Mouse (Mus musculus) kidney, embryonic 16.5 days (tissue): ENCODE results near the gene Med27. TPM values are rescaled to one million over a fixed set of nuclear protein-coding genes. Genes with fewer than 3 reads are reported as not detected.

Experiments used
- ATAC-seq: fragments of 200-750 bp; cut with Nextera tagmentation; 2 replicates; pipeline ENCODE4 v1.8.0; 2017; ENCODE audit warnings: moderate TSS enrichment; ENCODE audit not compliant: low FRiP score, low TSS enrichment
- H3K27ac ChIP-seq: fragments of 300-500 bp; sonication (generic); 2 replicates; pipeline ENCODE4 v1.5.1; 2014; ENCODE audit warnings: low read length
- H3K27me3 ChIP-seq: fragments of 300-500 bp; sonication (generic); 2 replicates; pipeline ENCODE4 v1.6.1; 2014; ENCODE audit warnings: low read length, control low read depth, mixed read lengths; ENCODE audit not compliant: insufficient read depth
- H3K36me3 ChIP-seq: fragments of 300-500 bp; sonication (generic); 2 replicates; pipeline ENCODE4 v1.6.1; 2014; ENCODE audit warnings: low read length, control low read depth, mixed read lengths; ENCODE audit not compliant: insufficient read depth
- H3K4me1 ChIP-seq: fragments of 300-500 bp; sonication (generic); 2 replicates; pipeline ENCODE4 v1.6.1; 2014; ENCODE audit warnings: low read length, control low read depth, mixed read lengths; ENCODE audit not compliant: insufficient read depth
- H3K4me2 ChIP-seq: fragments of 300-500 bp; sonication (generic); replicated peaks from 2 replicates; pipeline ENCODE4 v1.6.1; 2014; ENCODE audit warnings: low read depth, low read length
- H3K4me3 ChIP-seq: fragments of 300-500 bp; sonication (generic); 2 replicates; pipeline ENCODE4 v1.5.1; 2014; ENCODE audit warnings: mild to moderate bottlenecking, low read length
- H3K9ac ChIP-seq: fragments of 300-500 bp; sonication (generic); replicated peaks from 2 replicates; pipeline ENCODE4 v1.6.1; 2014; ENCODE audit warnings: low read length
- H3K9me3 ChIP-seq: fragments of 300-500 bp; sonication (generic); 2 replicates; pipeline ENCODE4 v1.6.1; 2016; ENCODE audit warnings: low read length, control low read depth
- WGBS: fragments of 180-500 bp; shearing (Covaris S2); extraction: QIAGEN DNeasy Blood & Tissue Kit; methylation state at CpG from one replicate; pipeline ENCODE4 v1.1.7; 2014; 5-methylcytosine and 5-hydroxymethylcytosine counted together
- polyA plus RNA-seq: library from polyadenylated mRNA; unstranded; fragments of >200 nt; fragmentation: Nextera tagmentation; extraction: Ambion mirVana; gene quantifications from 2 replicates; pipeline ENCODE4 v1.2.1, GENCODE M21; 2015

The Med27 gene
- polyA plus RNA-seq, 1 experiment from 2014 or later, result 53.0 TPM

DNA sequence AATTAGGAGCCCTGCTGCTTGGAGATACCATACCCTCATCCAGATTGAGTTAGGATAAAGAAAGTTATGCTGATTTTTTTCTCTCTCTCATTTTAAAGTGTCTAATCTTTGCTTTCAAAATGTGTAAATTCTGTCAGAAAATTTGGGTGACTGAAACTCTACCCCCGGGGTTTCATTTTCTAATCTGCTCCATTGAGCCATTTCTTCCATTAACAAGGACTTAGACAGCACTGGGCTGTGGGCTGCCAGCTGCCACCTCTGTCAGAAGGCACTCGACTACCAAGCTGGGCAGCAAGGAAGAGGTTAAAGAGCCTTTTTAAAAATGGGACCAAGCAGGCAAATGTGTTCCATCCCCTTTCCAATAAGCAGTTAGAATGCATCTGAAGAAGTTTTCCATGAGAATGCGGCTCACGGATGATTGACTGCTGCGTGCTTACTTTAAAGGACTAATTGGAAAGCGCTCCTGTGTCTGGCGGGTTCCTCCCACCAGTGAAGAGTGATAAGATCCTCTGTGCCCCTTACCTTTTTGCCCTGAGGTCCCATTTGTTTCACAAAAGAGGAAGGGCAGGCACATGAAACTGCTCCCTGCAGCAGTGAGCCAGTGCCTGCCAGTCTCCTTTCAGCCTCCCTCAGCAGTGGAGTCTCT is 93.4 kb downstream of the Med27 start:
- no peak overlapping the region for H3K27ac ChIP-seq
- H3K9ac ChIP-seq, result no peak overlapping the region
- no peaks in the 10 kb centered on the region for H3K27me3 ChIP-seq
- 47% methylated on average over 7 of the region's 7 CpGs for WGBS
- H3K4me1 ChIP-seq, result peaks cover 7% of the 10 kb centered on the region; the same call in 1 of the 2 replicates
- H3K9me3 ChIP-seq, result no peaks in the 10 kb centered on the region
- H3K36me3 ChIP-seq, result no peaks in the 10 kb centered on the region
- no peak overlapping the region for H3K4me2 ChIP-seq
- H3K4me3 ChIP-seq, result no peak overlapping the region
- ATAC-seq, result no peak

DNA sequence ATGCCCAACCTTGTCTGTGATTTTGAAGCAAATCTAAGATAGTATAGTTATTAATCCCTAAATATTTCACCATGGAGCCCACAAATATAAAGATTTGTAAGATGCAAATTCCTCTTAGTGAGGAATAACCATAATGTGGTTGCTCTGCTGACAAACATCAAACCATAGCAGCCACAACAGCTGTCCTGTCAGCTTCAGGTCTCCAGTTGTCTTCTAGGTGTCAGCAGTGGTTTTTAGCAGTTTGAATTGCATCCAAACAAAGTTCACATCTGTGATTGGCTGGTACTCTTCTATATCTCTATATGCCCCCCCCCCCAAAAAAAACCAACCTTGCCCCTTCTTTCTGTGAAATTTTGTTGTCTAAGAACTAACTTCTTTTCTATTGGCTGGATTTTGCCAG is 95.7 kb downstream of the Med27 start:
- ATAC-seq, result no peak
- H3K9me3 ChIP-seq, result no peaks in the 10 kb centered on the region
- H3K27ac ChIP-seq, result no peak overlapping the region
- no peak overlapping the region for H3K4me2 ChIP-seq
- no peak overlapping the region for H3K9ac ChIP-seq
- peaks cover 7% of the 10 kb centered on the region; the same call in 1 of the 2 replicates for H3K4me1 ChIP-seq
- H3K36me3 ChIP-seq, result no peaks in the 10 kb centered on the region
- H3K4me3 ChIP-seq, result no peak overlapping the region
- no peaks in the 10 kb centered on the region for H3K27me3 ChIP-seq

DNA sequence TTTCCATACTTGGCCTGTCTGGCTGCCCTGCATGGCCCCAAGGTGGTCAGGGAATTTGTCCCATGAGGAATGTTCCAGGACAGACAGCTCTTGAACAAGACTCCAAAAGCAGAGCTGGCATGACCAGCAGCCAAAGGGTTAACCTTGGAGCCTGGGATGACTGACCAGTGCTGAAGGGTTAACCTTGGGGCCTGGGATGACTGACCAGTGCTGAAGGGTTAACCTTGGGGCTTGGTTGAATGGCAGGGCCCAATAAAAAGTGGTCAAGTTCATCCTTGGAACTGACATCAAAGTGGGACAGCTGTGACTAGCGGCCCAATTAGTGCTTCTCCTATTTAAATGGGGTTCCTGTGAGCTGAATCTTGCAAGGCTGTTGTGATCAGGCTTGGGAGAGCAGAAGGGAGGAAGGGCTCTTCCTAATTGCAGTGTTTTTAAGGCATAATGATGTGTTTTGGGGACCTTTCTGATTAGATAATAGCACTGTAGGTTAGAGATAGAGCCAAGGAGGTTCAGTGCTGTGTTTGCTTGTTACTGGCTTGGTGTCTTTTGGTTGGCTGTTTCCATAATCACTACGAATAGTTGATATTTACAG is 97.1 kb downstream of the Med27 start:
- Histone ChIP-seq H3K4me3 (no peak overlapping the region), H3K27me3 (no peaks in the 10 kb centered on the region), H3K9ac (no peak overlapping the region), H3K27ac (no peak overlapping the region), H3K36me3 (no peaks in the 10 kb centered on the region), H3K9me3 (no peaks in the 10 kb centered on the region), H3K4me2 (no peak overlapping the region), H3K4me1 (peaks cover 1% of the 10 kb centered on the region; the same call in 1 of the 2 replicates)
- 68% methylated on average over 2 of the region's 2 CpGs for WGBS
- ATAC-seq, result no peak

DNA sequence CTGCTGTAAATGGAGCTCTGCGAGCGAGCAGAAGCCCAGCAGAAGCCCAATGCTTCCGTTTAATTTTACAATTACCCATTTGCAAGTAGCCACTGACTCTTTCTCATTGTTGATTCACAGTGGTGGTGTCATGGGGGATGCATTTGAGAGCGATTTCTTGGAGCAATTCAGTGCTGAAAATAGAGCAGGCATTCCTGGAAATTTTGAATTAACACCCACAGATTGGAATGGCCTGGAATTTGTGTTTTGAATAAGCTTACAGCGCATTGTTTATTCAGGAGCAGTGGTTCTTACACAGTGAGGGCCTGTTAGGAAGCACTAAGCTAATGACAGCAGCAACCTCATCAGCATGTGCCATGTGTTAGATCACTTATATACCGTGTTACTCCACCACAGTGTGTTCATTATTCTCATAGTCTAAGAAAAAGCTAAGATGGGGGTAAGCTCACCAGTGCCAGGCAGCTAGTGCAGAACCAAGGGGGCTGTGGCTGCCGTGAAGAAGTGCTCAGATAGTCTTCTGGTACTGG is 101.9 kb downstream of the Med27 start:
- H3K4me1 ChIP-seq, result no peaks in the 10 kb centered on the region
- H3K36me3 ChIP-seq, result no peaks in the 10 kb centered on the region
- no peaks in the 10 kb centered on the region for H3K27me3 ChIP-seq
- no peaks in the 10 kb centered on the region for H3K9me3 ChIP-seq
- no peak overlapping the region for H3K4me3 ChIP-seq
- 79% methylated on average over 7 of the region's 7 CpGs for WGBS
- no peak overlapping the region for H3K4me2 ChIP-seq
- H3K27ac ChIP-seq, result no peak overlapping the region
- no peak overlapping the region for H3K9ac ChIP-seq
- no peak for ATAC-seq

DNA sequence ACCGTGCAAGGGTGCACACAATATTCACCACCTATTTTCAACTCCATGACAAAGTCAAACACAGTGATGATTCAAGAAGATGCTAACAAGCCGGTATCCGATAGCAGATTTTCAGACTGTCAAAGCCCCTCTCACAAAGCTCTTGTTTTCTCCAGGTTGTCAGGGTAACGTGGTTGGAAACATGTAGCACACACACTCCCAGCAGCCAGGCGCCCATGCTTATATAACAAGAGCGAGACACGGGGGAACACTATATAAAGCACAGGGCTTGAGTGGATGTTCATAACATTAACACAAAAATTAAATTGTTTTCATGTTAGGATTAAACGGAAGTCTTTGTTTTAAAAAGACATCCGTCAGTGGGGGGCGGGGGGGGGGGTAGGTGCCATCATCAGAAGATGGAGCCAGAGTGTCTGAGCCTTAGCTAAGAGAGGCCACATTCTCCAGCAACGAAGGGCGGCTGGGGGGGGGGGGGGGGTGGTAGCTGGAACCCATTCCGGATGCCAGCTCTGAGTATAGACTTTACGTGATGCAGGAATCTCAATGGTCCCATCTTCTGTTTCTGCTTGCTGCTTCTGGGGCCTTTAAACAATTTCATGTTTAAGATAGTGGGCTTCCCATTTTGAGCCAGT is 104.9 kb downstream of the Med27 start:
- 0 out of 2 replicates have a peak, but pooled peaks cover 3% of the 10 kb centered on the region for H3K4me1 ChIP-seq
- H3K4me2 ChIP-seq, result no peak overlapping the region
- H3K4me3 ChIP-seq, result no peak overlapping the region
- H3K27ac ChIP-seq, result no peak overlapping the region
- H3K9ac ChIP-seq, result no peak overlapping the region
- H3K9me3 ChIP-seq, result no peaks in the 10 kb centered on the region
- no peaks in the 10 kb centered on the region for H3K36me3 ChIP-seq
- H3K27me3 ChIP-seq, result no peaks in the 10 kb centered on the region
- no peak for ATAC-seq
- WGBS, result 86% methylated on average over 13 of the region's 14 CpGs

DNA sequence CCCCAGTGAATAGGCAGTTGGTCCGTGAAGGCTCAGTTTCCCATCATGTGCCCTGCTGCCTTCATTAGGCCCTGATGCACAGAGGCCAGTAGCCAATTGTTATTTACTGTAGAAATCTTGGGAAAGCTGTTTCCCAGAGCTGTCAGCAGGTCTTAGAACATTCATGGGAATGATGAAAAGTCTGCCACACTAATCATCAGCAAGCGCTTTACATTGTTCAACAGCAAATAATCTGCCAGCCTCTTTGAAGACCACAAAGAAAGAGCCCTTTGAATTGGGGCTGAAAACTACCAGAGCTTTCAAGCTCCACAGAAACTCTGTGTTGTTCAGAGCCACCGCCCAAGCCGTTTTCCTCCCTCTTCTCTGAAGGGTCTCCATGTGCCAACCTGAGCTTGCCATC is 106.8 kb downstream of the Med27 start:
- no peaks in the 10 kb centered on the region for H3K36me3 ChIP-seq
- no peaks in the 10 kb centered on the region for H3K9me3 ChIP-seq
- no peak overlapping the region for H3K4me3 ChIP-seq
- no peak for ATAC-seq
- no peak overlapping the region for H3K9ac ChIP-seq
- no peak overlapping the region for H3K4me2 ChIP-seq
- 0 out of 2 replicates have a peak, but pooled peaks cover 3% of the 10 kb centered on the region for H3K4me1 ChIP-seq
- H3K27ac ChIP-seq, result no peak overlapping the region
- WGBS, result 81% methylated on average over 4 of the region's 4 CpGs
- H3K27me3 ChIP-seq, result no peaks in the 10 kb centered on the region

DNA sequence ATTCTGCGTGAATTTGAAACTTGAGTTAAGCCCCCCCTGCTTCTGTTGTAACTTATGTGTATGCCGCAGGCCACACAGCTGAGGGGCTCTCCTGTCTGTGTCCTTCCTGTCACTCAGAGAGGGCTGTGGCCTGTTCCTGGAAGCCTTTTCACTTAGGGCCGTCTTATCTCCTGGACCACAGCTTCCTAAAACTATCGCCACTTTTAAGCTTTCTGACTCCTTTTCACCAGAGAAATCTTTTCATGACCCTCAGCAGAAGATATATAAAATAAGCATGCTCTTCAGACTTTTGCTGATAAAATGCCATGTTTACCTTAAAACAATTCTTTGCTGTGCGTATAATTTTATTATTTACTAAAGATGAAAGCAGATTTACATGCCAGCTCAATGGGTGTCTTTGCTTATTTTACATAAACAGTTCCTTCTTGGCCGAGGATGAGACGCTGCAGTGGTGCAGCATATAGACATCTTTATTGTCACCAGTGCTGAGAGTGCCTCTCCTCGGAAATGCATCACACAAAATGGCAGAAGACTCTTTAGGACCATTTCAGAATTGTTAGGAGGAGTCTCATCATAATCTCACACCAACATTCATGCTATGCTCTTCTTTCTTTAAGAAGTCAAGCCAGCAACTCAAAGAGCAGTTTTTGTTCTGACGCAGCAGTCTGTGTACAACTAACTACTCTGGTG is 110.2 kb downstream of the Med27 start:
- Histone ChIP-seq H3K27me3 (no peaks in the 10 kb centered on the region), H3K4me1 (0 out of 2 replicates have a peak, but pooled peaks cover 3% of the 10 kb centered on the region), H3K36me3 (no peaks in the 10 kb centered on the region), H3K9ac (no peak overlapping the region), H3K4me3 (no peak overlapping the region), H3K9me3 (no peaks in the 10 kb centered on the region), H3K4me2 (no peak overlapping the region), H3K27ac (no peak overlapping the region)
- ATAC-seq, result no peak
- 78% methylated on average over 9 of the region's 9 CpGs for WGBS

DNA sequence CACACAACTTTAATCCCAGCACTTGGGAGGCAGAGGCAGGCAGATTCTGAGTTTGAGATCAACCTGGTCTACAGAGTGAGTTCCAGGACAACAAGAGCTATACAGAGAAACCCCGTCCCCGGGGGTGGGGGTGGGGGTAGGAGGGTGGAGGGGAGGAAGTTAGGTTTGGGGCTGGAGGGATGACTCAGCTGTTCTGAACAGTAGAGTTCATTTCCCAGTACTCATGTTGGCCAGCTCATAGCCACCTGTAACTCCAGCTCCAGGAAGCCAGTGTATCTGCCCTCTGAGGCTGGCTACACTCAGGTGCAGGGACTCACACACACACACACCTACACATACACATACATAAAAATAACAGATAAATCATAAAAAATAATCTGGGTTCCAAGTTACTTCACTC is 111.1 kb downstream of the Med27 start:
- Histone ChIP-seq H3K27me3 (no peaks in the 10 kb centered on the region), H3K9ac (no peak overlapping the region), H3K4me1 (0 out of 2 replicates have a peak, but pooled peaks cover 3% of the 10 kb centered on the region), H3K4me2 (no peak overlapping the region), H3K4me3 (no peak overlapping the region), H3K9me3 (no peaks in the 10 kb centered on the region), H3K27ac (no peak overlapping the region), H3K36me3 (no peaks in the 10 kb centered on the region)
- WGBS, result 48% methylated on average over 2 of the region's 2 CpGs
- ATAC-seq, result no peak

DNA sequence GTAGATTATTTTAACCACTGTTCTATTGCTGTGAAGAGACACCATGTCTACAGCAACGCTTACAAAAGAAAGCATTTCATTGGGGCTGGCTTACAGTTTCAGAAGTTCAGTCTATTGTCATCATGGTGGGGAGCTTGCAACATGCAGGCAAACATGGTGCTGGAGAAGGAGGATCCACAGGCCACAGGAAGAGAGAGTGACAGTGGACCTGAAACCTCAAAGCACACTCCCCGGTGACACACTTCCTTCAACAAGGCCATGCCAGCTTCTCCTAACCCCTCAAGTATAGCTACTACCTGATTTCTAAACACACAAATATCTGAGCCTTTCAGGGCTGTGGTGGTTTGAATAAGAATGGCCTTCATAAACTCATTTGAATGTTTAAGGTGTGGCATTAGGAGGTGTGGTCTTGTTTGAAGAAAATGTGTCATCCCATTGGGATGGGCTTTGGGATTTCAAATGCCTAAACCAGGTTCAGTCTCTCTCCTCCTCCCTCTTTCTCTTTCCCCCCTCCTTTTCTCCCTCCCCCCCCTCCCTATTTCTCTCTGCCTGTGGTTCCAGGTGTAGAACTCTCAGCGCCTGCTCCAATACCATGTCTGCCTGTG is 111.8 kb downstream of the Med27 start:
- no peak overlapping the region for H3K4me3 ChIP-seq
- H3K36me3 ChIP-seq, result no peaks in the 10 kb centered on the region
- H3K27ac ChIP-seq, result no peak overlapping the region
- WGBS, result 94% methylated on average over 3 of the region's 3 CpGs
- H3K27me3 ChIP-seq, result no peaks in the 10 kb centered on the region
- no peaks in the 10 kb centered on the region for H3K9me3 ChIP-seq
- ATAC-seq, result no peak
- no peak overlapping the region for H3K4me2 ChIP-seq
- 0 out of 2 replicates have a peak, but pooled peaks cover 3% of the 10 kb centered on the region for H3K4me1 ChIP-seq
- H3K9ac ChIP-seq, result no peak overlapping the region
